Mouse (Mus musculus) urinary bladder, postnatal 14 days (tissue): ENCODE results near the gene Clrn3.

Experiments used
- DNase-seq: peaks from one replicate; pipeline ENCODE4 v3.0.0; 2021; ENCODE audit warnings: low spot score

The Clrn3 gene

DNA sequence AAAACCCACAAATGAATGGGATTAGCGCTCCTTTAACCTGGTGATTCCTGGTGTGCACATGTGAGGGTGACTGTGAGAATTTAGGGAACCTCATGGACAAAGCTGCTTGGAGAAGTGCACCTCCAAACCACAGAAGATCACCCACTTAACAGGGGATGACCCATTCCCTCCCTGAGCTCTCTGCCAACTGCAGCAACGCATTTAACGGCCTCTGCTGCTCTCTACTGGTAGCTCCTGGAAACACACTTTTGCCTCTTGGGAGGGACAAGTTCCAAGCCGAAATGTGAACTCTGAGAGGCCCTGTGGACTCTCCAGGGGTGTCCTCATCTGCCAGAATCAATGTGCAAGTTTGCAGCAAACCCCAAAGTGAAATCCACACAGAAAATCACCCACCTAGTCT, 41.0 kb downstream of the Clrn3 start:
- peak; percentile 71 for DNase-seq

DNA sequence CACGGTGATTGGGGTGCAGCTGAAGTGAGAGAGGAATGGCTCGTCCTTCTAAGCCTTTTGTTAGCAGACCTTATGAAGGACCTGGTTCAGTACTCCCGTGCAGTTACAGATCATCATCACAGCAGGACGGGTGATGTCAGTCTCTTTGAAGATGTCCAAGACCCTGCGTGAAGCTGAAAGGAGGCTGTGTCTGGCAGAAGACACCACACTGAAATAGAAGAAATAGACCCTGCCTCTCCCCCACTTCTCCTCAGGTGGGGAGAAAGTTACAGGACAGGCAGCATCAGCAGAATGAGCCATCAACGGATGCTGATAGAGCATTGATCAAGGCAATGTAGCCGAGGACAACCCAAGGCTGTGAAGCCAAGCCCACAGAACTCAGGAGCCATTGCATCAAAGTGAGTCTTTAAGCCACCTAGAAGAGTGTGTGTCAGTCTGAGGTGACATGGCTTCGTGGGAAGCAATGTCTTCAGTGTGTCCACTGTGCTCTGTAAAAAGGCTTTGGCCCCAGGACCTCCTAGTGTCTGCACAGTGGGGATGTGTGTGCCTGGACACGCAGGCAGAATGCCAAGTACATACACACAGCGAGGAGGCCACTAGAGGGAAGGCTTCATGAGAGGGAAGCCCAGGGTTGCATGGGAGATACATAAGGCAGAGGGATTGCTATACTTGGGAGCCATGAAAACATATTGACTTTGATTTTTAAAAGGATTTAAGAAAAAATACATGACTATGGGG, 41.6 kb downstream of the Clrn3 start:
- no peak for DNase-seq

GRCm38 (mm10) chr7:135485796-135486410, 42.6 kb downstream of the Clrn3 start:
- no peak for DNase-seq

GRCm38 (mm10) chr7:135485116-135485795, 43.2 kb downstream of the Clrn3 start:
- no peak for DNase-seq

- DNase-seq = no peak
Measured at GRCm38 (mm10) chr7:135484341-135484740, 44.1 kb downstream of the Clrn3 start.

- no peak for DNase-seq
Measured at GRCm38 (mm10) chr7:135483751-135484150, 44.7 kb downstream of the Clrn3 start.

DNA sequence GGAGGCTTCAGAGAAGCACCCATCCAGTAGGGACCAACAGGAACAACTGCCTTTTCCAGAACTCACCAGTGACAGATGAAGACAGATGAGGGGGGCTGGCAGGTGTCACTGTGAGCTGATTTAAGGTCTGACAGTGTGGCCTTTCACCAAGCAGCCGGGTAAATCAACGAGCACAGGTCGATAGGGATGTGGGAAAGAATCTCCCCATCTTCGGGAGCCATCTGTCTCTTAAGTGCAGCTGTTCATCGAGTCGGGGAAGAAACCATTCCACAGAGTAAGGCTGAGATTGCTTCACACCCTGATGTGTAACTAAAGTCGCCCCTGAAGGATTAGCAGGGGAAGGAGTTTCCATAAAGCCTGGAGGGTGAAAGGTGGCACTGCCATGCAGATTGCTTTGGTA, 47.3 kb downstream of the Clrn3 start:
- no peak for DNase-seq

DNA sequence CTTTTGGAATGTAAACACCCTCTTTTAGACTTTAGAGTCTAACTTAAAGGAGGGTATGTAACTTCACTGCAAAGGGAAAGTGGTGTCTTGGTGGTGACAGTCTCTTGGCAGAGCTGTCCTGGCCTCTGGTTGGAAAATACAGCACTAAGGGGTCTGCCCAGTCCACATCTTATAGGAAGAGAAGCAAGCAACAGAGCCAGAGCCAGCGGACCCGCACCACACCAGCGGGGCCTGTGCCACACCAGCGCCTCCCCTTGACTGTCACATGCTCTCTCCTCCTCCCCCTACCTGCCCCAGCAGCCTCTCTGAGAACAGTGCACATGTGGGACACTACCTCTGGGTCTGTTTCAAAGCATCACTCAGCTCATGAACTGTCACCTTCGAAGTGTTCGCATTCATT, 48.5 kb downstream of the Clrn3 start:
- DNase-seq = no peak

GRCm38 (mm10) chr7:135479322-135479880, 49.1 kb downstream of the Clrn3 start:
- DNase-seq = no peak

GRCm38 (mm10) chr7:135477256-135477655, 51.2 kb downstream of the Clrn3 start:
- DNase-seq = no peak

GRCm38 (mm10) chr7:135475981-135476380, 52.5 kb downstream of the Clrn3 start:
- no peak for DNase-seq

GRCm38 (mm10) chr7:135470319-135470718, 58.1 kb downstream of the Clrn3 start:
- DNase-seq = no peak

- no peak for DNase-seq
Measured at GRCm38 (mm10) chr7:135468631-135469030, 59.8 kb downstream of the Clrn3 start.

- no peak for DNase-seq
Measured at GRCm38 (mm10) chr7:135465293-135465692, 63.2 kb downstream of the Clrn3 start.

DNA sequence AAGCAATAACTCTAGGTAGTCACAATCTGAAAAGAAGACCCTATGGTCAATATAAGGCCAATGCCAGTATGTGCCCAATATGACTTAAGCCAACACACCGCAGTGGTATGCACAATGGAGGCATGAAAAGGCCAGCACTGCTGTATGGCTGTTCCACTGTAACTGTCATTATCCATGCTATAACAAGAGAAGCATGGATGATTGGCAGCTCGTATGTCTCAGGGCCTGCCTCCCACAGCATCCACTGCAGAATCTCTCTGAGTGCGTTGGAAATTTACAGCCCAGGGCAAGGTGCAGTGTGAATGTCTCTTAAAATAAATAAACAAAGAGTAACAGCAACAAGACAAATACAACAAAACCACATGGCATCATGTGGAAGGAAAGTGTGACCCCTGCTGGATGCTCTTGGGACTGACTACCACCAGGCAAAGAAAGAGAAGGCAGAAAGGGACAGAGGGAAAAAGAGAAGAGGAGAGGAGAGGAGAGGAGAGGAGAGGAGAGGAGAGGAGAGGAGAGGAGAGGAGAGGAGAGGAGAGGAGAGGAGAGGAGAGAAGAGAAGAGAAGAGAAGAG, 63.7 kb downstream of the Clrn3 start:
- peak; percentile 20 for DNase-seq
